Mouse (Mus musculus): ENCODE measurements around the gene Stxbp2. TPM values are rescaled to one million over a fixed set of nuclear protein-coding genes. Genes with fewer than 3 reads are reported as not detected.

Stxbp2 gene
- polyA plus RNA-seq, 1 experiment, result 312 TPM

DNA sequence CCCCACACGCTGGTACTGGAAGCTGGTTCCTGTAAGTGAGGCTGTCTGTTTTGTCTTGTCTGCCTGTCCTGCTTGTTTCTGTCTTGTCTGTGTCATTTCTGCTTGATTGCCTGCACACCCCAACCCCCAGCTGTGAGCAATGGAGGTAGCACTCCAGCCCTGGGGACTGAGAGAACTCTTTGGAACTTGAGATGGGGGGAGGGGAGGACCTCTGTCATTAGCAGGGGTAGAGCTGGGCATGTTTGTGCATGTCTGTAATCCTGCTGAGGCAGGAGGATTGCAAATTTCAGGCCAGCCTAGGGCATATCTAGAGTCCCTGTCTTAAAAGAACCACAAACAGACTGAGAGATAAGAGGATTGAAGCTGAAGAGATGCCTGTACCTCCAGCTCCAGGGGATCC, 31.5 kb upstream of the Stxbp2 start:
- TF ChIP-seq CTCF (IDR thresholded peaks at IDR 0.05; ENCODE audit: low read depth, low read length) (no peak), POLR2A (IDR thresholded peaks at IDR 0.05; ENCODE audit: borderline replicate concordance, low read depth, low read length) (no peak)
- no peak overlapping the region for H3K4me3 ChIP-seq (ENCODE audit: insufficient read depth, low read length)
- peaks cover 12% of the 10 kb centered on the region for H3K4me1 ChIP-seq (ENCODE audit: control insufficient read depth, insufficient read depth, low read length)
- no peak overlapping the region for H3K27ac ChIP-seq (ENCODE audit: insufficient read depth, low read depth, low read length)

DNA sequence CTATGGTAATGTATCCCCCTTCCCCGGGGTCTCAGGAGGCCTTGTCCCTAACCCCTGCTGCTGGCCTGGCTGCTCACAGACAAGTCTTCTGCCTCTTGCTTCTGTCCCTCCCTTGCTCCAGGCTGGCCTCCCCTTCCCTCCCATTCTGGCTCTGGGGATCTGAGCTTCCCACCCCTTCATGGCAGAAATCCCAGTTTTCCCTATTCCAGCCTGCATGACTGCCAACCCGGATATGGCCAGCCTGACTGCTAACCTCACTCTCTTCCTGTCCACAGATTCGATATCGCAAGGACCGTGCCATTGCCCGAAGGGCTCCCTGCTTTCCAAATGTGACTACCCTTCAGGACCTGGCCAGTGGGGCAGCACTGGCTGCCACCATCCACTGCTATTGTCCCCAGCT, 30.4 kb upstream of the Stxbp2 start:
- TF ChIP-seq POLR2A (IDR thresholded peaks at IDR 0.05; ENCODE audit: borderline replicate concordance, low read depth, low read length), result no peak
- TF ChIP-seq CTCF (IDR thresholded peaks at IDR 0.05; ENCODE audit: low read depth, low read length), result no peak
- no peak overlapping the region for H3K27ac ChIP-seq (ENCODE audit: insufficient read depth, low read depth, low read length)
- no peak overlapping the region for H3K4me3 ChIP-seq (ENCODE audit: insufficient read depth, low read length)
- peaks cover 7% of the 10 kb centered on the region for H3K4me1 ChIP-seq (ENCODE audit: control insufficient read depth, insufficient read depth, low read length)

DNA sequence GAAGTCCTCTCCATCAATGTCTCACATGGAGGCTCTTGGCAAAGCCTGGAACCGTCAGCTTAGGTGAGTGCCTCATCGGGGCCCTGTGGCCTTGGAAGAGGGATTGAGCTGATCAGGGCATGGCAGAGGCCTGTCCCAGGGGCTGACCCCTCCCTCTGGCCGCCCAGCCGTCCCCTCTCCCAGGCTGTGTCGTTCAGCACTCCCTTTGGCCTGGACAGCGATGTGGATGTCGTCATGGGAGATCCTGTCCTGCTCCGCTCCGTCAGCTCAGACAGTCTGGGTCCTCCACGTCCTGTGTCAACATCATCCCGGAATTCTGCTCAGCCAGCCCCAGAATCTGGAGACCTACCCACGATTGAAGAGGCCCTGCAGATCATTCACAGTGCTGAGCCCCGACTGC, 27.3 kb upstream of the Stxbp2 start:
- TF ChIP-seq POLR2A (IDR thresholded peaks at IDR 0.05; ENCODE audit: borderline replicate concordance, low read depth, low read length), result no peak
- no peak for TF ChIP-seq CTCF (IDR thresholded peaks at IDR 0.05; ENCODE audit: low read depth, low read length)
- no peak overlapping the region for H3K4me3 ChIP-seq (ENCODE audit: insufficient read depth, low read length)
- H3K4me1 ChIP-seq (ENCODE audit: control insufficient read depth, insufficient read depth, low read length), result peaks cover 7% of the 10 kb centered on the region
- H3K27ac ChIP-seq (ENCODE audit: insufficient read depth, low read depth, low read length), result no peak overlapping the region

DNA sequence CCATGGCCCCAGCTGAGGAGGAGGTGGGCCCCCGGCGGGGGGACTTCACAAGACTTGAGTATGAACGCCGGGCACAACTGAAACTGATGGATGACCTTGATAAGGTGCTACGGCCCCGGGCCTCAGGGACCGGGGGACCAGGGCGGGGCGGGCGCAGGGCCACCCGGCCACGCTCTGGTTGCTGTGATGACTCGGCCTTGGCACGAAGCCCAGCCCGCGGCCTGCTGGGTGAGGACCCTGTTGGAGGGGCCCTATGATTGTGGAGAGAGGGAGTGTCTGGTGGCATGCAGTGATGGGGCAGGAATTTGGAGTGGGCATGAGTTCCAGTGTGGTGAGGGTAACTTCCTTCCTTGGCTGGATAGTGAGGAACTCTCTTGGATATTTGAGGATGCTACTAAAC, 24.2 kb upstream of the Stxbp2 start:
- TF ChIP-seq CTCF (IDR thresholded peaks at IDR 0.05; ENCODE audit: low read depth, low read length) (no peak), POLR2A (IDR thresholded peaks at IDR 0.05; ENCODE audit: borderline replicate concordance, low read depth, low read length) (no peak)
- H3K27ac ChIP-seq (ENCODE audit: insufficient read depth, low read depth, low read length), result no peak overlapping the region
- H3K4me1 ChIP-seq (ENCODE audit: control insufficient read depth, insufficient read depth, low read length), result no peaks in the 10 kb centered on the region
- H3K4me3 ChIP-seq (ENCODE audit: insufficient read depth, low read length), result no peak overlapping the region

DNA sequence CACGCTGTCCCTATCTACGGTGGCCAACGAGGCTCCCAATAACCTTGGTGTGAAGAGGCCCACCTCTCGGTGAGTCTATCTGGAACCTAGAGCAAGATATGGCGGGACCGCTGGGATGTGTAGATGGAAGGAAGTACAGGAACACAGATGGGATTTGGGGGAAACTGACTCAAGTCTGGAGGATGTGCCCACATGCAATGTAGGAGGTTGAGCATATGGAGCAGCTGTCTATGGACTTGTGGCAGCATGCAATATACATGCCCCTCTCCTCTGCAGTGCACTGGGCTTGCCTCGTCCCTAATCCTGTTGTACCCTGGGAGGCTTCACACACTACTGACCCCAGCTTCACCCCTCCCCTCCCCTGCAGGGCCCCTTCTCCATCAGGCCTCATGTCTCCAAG, 22.9 kb upstream of the Stxbp2 start:
- H3K4me3 ChIP-seq (ENCODE audit: insufficient read depth, low read length), result no peak overlapping the region
- TF ChIP-seq CTCF (IDR thresholded peaks at IDR 0.05; ENCODE audit: low read depth, low read length) (no peak), POLR2A (IDR thresholded peaks at IDR 0.05; ENCODE audit: borderline replicate concordance, low read depth, low read length) (no peak)
- no peak overlapping the region for H3K27ac ChIP-seq (ENCODE audit: insufficient read depth, low read depth, low read length)
- no peaks in the 10 kb centered on the region for H3K4me1 ChIP-seq (ENCODE audit: control insufficient read depth, insufficient read depth, low read length)

DNA sequence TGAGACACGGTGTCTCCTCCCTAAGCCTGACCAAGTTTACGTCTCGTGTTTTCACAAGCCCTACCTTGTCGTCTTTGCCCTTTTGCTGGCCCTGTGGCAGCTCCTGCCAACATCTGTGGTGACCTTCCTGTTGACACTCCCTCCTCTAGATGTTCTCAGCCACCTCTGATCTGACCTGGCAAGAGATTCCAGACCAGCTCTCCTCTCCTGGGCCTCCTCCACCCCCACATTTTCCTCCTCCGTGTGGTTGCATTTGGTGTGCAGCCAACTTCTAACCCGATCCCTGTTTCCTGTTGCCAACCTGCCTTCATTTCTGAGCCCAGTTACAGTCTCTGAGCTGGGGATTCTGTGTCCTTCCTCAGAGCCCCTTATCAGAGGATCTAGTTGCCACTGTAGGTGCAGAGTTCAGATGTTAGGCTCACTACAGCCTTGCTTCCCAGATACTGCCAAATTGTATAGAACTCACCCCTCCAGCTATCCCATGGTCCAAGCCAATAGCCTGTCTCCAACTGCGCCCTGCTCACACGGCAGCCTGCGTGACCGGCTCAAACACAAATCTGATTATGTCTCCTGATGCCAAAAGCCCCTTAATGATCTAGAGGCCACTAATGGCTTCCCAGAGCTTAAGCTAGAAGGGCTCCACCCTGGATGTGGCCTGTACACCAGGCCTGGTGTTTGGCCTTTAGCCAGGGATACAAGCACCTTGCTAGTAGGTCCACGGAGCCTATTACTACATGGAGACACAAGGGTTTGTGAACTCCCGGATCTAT, 21.5 kb upstream of the Stxbp2 start:
- Histone ChIP-seq H3K4me3 (ENCODE audit: insufficient read depth, low read length) (no peak overlapping the region), H3K27ac (ENCODE audit: insufficient read depth, low read depth, low read length) (no peak overlapping the region), H3K4me1 (ENCODE audit: control insufficient read depth, insufficient read depth, low read length) (no peaks in the 10 kb centered on the region)
- TF ChIP-seq CTCF (IDR thresholded peaks at IDR 0.05; ENCODE audit: low read depth, low read length) (no peak), POLR2A (IDR thresholded peaks at IDR 0.05; ENCODE audit: borderline replicate concordance, low read depth, low read length) (no peak)

DNA sequence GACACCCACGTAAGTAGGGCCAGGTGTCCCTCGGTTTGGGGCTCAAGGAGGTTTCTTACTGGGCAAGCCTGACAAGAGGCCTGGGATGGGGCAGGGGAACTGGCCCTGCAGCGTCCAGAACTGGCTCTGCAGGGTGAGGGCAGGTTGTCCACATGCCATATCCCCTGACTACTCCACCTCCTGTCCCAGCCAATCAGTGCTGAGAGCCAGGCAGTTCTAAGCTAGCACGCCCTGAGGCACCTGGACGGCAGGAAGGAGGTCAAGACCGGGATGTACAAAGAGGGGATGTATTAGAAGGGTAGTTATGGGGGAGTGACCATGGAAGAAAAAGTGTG, 21.0 kb upstream of the Stxbp2 start:
- TF ChIP-seq POLR2A (IDR thresholded peaks at IDR 0.05; ENCODE audit: borderline replicate concordance, low read depth, low read length) (no peak), CTCF (IDR thresholded peaks at IDR 0.05; ENCODE audit: low read depth, low read length) (no peak)
- H3K4me3 ChIP-seq (ENCODE audit: insufficient read depth, low read length), result no peak overlapping the region
- H3K27ac ChIP-seq (ENCODE audit: insufficient read depth, low read depth, low read length), result no peak overlapping the region
- no peaks in the 10 kb centered on the region for H3K4me1 ChIP-seq (ENCODE audit: control insufficient read depth, insufficient read depth, low read length)

DNA sequence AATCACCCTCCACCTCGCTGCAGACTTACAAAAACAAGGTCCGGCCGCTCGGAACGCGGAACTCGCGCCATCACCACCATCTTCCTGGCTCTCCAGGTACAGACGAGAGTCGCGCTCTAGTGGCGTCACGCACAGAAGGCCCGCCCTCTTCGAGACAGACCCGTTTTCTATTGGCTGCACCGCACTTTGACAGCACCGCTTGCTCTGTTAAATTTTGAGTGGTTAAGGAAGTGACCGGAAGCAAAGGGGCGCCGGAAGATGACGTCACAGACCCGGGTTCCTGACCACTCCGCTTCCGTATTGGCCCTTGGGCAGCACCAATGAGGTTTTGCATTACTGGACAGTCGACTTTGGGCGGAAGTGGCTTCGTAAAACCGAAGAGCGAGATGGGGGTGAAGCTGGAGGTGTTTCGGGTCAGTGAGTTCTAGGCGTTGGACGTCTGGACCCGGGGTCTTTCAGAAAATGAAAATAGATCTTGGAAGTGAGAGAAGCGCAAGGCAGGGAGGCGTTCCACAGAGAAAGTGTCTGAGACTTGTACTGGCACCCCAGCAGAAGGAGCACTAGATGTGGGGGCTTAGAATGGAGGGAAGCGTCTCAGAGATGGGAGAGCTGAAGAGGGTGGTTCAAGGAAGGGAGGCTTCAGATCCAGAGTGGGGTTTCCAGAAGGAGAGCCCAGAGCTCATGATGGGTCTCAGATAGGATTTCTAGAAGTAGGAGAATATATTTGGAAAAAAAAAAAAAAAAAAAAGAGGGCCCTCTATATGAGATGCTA, 9.4 kb upstream of the Stxbp2 start, which contains the start of the genes Xab2 and Pet100:
TSS of gene Xab2 (minus strand) at position 118 of the 772 bp plus-strand sequence.
TSS of gene Pet100 (plus strand) at position 350 of the 772 bp plus-strand sequence.
- H3K27ac ChIP-seq (ENCODE audit: insufficient read depth, low read depth, low read length), result no peak within 1 kb of the TSS
- H3K4me3 ChIP-seq (ENCODE audit: insufficient read depth, low read length), result peak within 1 kb of the TSS; percentile 82
- peaks cover 4% of the 10 kb centered on the region; the same call in 1 of the 2 replicates for H3K4me1 ChIP-seq (ENCODE audit: control insufficient read depth, insufficient read depth, low read length)
- TF ChIP-seq CTCF (IDR thresholded peaks at IDR 0.05; ENCODE audit: low read depth, low read length) (no peak), POLR2A (IDR thresholded peaks at IDR 0.05; ENCODE audit: borderline replicate concordance, low read depth, low read length) (0 out of 2 replicates have a peak, but pooled peaks have one; percentile 28)

DNA sequence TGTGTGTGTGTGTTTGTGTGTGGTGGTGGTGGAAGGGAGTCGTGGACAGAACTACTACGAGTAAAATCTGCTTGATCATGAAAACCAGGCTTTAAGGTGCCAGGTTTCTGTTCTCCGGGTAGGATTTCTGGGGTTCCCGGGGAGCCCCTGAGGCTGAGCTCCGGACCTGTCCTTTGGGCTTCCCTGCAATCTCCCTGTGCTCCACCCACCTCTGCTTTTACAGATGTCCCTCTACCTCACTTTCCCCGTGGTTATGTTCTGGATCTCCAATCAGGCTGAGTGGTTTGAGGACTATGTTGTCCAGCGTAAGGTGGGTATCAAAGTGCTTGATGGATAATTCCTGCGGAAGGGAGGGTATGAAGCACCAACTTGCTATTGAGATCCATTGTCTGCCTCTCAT, 8.6 kb upstream of the Stxbp2 start:
- peaks cover 4% of the 10 kb centered on the region; the same call in 1 of the 2 replicates for H3K4me1 ChIP-seq (ENCODE audit: control insufficient read depth, insufficient read depth, low read length)
- H3K4me3 ChIP-seq (ENCODE audit: insufficient read depth, low read length), result peak overlapping the region; percentile 81
- TF ChIP-seq POLR2A (IDR thresholded peaks at IDR 0.05; ENCODE audit: borderline replicate concordance, low read depth, low read length) (no peak), CTCF (IDR thresholded peaks at IDR 0.05; ENCODE audit: low read depth, low read length) (no peak)
- H3K27ac ChIP-seq (ENCODE audit: insufficient read depth, low read depth, low read length), result no peak overlapping the region

DNA sequence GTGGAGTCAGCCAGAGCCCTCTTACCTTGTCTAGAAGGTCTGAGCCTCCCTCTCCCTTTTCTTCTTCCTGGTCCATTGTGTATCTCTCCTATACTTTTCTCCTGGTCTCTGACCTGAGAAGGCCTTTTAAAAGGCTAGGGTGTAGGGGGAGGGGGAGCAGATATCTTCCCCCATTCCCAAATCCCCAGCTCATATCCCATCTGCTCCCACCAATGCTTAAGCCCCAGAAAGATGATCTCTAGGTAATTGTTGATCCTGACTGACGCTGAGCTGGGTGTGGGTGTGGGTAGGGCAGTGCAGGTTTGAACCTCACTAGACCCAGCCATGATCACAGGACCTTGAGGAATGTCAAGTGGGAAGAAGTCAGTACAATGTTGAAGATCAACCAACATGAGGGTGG, 5.3 kb upstream of the Stxbp2 start, which contains the start of gene Pcp2:
TSS of gene Pcp2 (minus strand) at position 101 of the 400 bp plus-strand sequence.
- peaks cover 5% of the 10 kb centered on the region for H3K4me1 ChIP-seq (ENCODE audit: control insufficient read depth, insufficient read depth, low read length)
- no peak within 1 kb of the TSS for H3K27ac ChIP-seq (ENCODE audit: insufficient read depth, low read depth, low read length)
- no peak within 1 kb of the TSS for H3K4me3 ChIP-seq (ENCODE audit: insufficient read depth, low read length)
- no peak for TF ChIP-seq POLR2A (IDR thresholded peaks at IDR 0.05; ENCODE audit: borderline replicate concordance, low read depth, low read length)
- TF ChIP-seq CTCF (IDR thresholded peaks at IDR 0.05; ENCODE audit: low read depth, low read length), result no peak
